Mouse (Mus musculus) intestine, postnatal 0 days (tissue): ENCODE data around the gene Traf3ip1. TPM values are rescaled to one million over a fixed set of nuclear protein-coding genes. Genes with fewer than 3 reads are reported as not detected.

Experiments
- ATAC-seq: fragments of 200-750 bp; cut with Nextera tagmentation; 2 replicates; pipeline ENCODE4 v1.8.0; 2017; ENCODE audit warnings: mild to moderate bottlenecking, moderate TSS enrichment, moderate library complexity
- H3K27ac ChIP-seq: fragments of 300-500 bp; sonication (generic); 2 replicates; pipeline ENCODE4 v1.5.1; 2014; ENCODE audit warnings: mild to moderate bottlenecking, low read depth, low read length, moderate library complexity
- H3K27me3 ChIP-seq: fragments of 300-500 bp; sonication (generic); replicated peaks from 2 replicates; pipeline ENCODE4 v1.6.1; 2014; ENCODE audit warnings: low read length, mixed read lengths; ENCODE audit not compliant: control insufficient read depth, insufficient read depth
- H3K36me3 ChIP-seq: fragments of 300-500 bp; sonication (generic); 2 replicates; pipeline ENCODE4 v1.6.1; 2014; ENCODE audit warnings: mild to moderate bottlenecking, moderate library complexity; ENCODE audit not compliant: control insufficient read depth, insufficient read depth
- H3K4me1 ChIP-seq: fragments of 300-500 bp; sonication (generic); replicated peaks from 2 replicates; pipeline ENCODE4 v1.6.1; 2014; ENCODE audit warnings: antibody characterized with exemption, low read length, mixed read lengths; ENCODE audit not compliant: control insufficient read depth, insufficient read depth
- H3K4me2 ChIP-seq: fragments of 300-500 bp; sonication (generic); replicated peaks from 2 replicates; pipeline ENCODE4 v1.6.1; 2014; ENCODE audit warnings: low read depth, mild to moderate bottlenecking, moderate library complexity
- H3K4me3 ChIP-seq: fragments of 300-500 bp; sonication (generic); 2 replicates; pipeline ENCODE4 v1.5.1; 2014; ENCODE audit warnings: low read depth, low read length
- H3K9ac ChIP-seq: fragments of 300-500 bp; sonication (generic); 2 replicates; pipeline ENCODE4 v1.6.1; 2014; ENCODE audit warnings: mild to moderate bottlenecking, low read depth, low read length
- H3K9me3 ChIP-seq: fragments of 300-500 bp; sonication (generic); 2 replicates; pipeline ENCODE4 v1.6.1; 2016; ENCODE audit warnings: mixed run types; ENCODE audit not compliant: control insufficient read depth
- CTCF ChIP-seq: sonication (generic); IDR thresholded peaks from 2 replicates; pipeline ENCODE4 v1.5.1; 2016; ENCODE audit warnings: low read depth, mild to moderate bottlenecking, control low read depth, antibody characterized with exemption, moderate library complexity
- WGBS: fragments of 180-500 bp; shearing (Covaris S2); extraction: QIAGEN DNeasy Blood & Tissue Kit; methylation state at CpG from one replicate; pipeline ENCODE4 v1.1.7; 2014; 5-methylcytosine and 5-hydroxymethylcytosine counted together
- polyA plus RNA-seq: library from polyadenylated mRNA; unstranded; fragments of >200 nt; fragmentation: Nextera tagmentation; extraction: Ambion mirVana; gene quantifications from 2 replicates; pipeline ENCODE4 v1.2.1, GENCODE M21; 2015

Gene Traf3ip1
- polyA plus RNA-seq = 3.3 and 3.7 TPM in 2 replicates

DNA sequence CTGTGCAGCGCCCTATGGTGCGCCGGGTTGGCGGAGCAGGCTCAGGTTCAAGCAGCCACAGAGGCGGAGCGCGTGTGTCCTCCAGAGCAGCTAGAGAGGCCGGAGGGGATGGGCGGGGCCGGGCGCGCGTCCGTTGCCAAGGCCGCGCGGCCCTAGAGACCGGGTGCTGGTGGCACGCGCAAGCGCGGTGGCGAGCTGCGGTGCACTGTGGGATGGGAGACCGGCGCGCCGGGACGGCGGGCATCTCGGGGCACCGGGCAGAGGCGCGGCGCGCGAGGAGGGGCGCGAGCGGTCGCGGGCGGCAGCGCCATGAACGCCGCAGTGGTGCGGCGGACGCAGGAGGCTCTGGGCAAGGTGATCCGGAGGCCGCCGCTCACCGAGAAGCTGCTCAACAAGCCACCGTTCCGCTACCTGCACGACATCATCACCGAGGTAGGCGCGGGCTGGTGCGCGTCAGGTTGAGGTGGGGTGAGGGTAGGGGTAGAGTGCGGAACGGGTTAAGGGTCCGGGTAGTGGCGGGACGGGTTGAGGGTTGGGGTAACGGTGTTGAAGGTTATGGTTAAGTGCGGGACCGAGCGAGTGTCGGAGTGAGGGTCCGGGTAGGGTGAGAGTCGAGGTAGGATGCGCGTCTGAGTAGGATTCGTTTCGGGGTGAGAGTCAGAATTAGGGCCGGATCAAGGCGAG is at the start of gene Traf3ip1:
Traf3ip1 (plus strand) TSS at position 191 of the 684 bp plus-strand sequence.
- under 1% methylated on average over 72 of the region's 79 CpGs for WGBS
- 0 out of 2 replicates have a peak, but pooled peaks cover 3% of the 10 kb centered on the region for H3K36me3 ChIP-seq
- H3K9me3 ChIP-seq = no peaks in the 10 kb centered on the region
- no peaks in the 10 kb centered on the region for H3K27me3 ChIP-seq
- peak within 1 kb of the TSS; percentile 52 for H3K9ac ChIP-seq
- H3K27ac ChIP-seq = no peak within 1 kb of the TSS; the same call in 1 of the 2 replicates
- no peak for TF ChIP-seq CTCF
- H3K4me2 ChIP-seq = peak within 1 kb of the TSS; percentile 81
- no peaks in the 10 kb centered on the region for H3K4me1 ChIP-seq
- ATAC-seq = peak; percentile 98
- peak within 1 kb of the TSS; percentile 73 for H3K4me3 ChIP-seq

DNA sequence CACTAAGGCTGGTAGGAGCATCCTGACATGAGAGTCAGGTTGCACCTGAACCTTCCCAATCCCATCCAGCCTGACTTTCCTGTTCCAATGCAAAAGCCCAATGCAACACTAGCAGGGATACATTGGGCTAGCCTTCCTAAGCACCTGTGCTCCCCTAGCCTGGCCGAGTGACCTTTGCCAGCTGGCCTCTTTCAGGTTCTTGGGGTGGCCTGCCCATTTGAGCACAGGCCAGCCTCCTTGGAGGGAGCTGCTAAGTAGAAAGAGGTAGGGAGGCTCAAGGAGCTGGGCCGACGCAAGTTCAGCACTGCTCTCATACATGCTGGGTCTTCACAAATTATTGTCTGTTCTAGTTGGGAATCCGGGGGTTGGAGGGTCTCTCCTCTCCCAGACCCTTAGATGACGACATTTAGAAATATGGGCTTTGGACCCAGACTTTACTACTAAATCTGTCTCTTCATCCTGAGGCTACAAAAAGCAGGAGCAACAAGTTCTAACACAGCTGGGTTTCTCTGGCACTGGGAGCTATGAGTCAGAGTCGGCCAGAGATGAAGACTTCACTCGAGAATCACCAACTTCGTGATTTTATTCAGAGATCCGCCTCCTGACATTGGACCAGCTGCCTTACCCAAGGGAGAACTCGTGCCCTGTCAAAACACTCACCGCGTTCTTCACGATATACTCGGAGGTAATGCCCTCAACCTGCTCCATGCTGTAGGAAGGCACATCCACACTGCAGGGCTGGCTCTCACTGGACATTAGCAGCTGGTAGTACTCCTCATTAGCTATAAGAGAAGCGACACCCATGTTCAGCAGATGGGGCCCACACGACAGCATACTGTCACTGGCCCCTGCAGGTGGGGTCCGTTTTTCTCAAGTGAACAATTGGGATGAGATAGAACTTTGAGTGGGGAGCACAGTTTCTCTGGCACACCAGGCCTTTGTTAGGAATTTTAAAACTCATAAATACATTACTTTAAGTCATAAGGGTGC is 49.3 kb upstream of the Traf3ip1 start:
- TF ChIP-seq CTCF = no peak
- no peak overlapping the region for H3K9ac ChIP-seq
- peak overlapping the region; percentile 43; the same call in 1 of the 2 replicates for H3K27ac ChIP-seq
- peaks cover 3% of the 10 kb centered on the region; the same call in 1 of the 2 replicates for H3K9me3 ChIP-seq
- no peak overlapping the region for H3K4me3 ChIP-seq
- ATAC-seq = no peak
- 91% methylated on average over 17 of the region's 17 CpGs for WGBS
- H3K4me2 ChIP-seq = no peak overlapping the region
- H3K27me3 ChIP-seq = no peaks in the 10 kb centered on the region
- peaks cover 6% of the 10 kb centered on the region; the same call in 1 of the 2 replicates for H3K4me1 ChIP-seq
- peaks cover 81% of the 10 kb centered on the region for H3K36me3 ChIP-seq

DNA sequence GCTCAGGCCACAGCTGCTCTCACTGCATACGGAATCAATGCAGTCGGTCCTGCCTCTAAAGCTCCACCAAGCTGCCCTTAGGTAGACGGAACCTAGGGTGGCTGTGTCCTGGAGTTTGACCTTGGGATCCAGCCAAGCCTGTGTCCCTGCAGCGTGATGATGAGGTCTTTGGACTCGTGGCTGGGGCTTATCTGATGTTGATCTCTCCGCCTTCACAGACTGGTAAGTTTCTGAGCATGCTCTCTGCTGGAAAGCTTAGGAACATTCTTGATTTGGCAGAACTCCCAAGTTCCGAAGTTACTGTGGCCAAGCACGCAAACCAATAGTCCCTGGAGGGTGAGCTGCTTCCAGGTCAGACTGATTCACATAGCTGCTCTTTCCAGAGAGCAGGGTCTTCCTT is 48.4 kb upstream of the Traf3ip1 start:
- peak; percentile 31; the same call in 1 of the 2 replicates for ATAC-seq
- 0 out of 2 replicates have a peak, but pooled peaks have one; percentile 22 for TF ChIP-seq CTCF
- Histone ChIP-seq H3K9me3 (peaks cover 3% of the 10 kb centered on the region; the same call in 1 of the 2 replicates), H3K4me2 (no peak overlapping the region), H3K27ac (peak overlapping the region; percentile 43; the same call in 1 of the 2 replicates), H3K36me3 (peaks cover 77% of the 10 kb centered on the region), H3K9ac (no peak overlapping the region), H3K27me3 (no peaks in the 10 kb centered on the region), H3K4me3 (no peak overlapping the region), H3K4me1 (peaks cover 6% of the 10 kb centered on the region)
- 26% methylated on average over 8 of the region's 8 CpGs for WGBS

- no peak overlapping the region for H3K4me2 ChIP-seq
- H3K27me3 ChIP-seq = no peaks in the 10 kb centered on the region
- H3K4me3 ChIP-seq = no peak overlapping the region
- H3K9ac ChIP-seq = no peak overlapping the region
- 88% methylated on average over 4 of the region's 4 CpGs for WGBS
- no peak for TF ChIP-seq CTCF
- ATAC-seq = no peak
- H3K4me1 ChIP-seq = peaks cover 9% of the 10 kb centered on the region
- H3K27ac ChIP-seq = peak overlapping the region; percentile 43; the same call in 1 of the 2 replicates
- H3K9me3 ChIP-seq = peaks cover 3% of the 10 kb centered on the region; the same call in 1 of the 2 replicates
- peaks cover 73% of the 10 kb centered on the region for H3K36me3 ChIP-seq
Observed at GRCm38 (mm10) chr1:91446511-91446910, 47.9 kb upstream of the Traf3ip1 start.

DNA sequence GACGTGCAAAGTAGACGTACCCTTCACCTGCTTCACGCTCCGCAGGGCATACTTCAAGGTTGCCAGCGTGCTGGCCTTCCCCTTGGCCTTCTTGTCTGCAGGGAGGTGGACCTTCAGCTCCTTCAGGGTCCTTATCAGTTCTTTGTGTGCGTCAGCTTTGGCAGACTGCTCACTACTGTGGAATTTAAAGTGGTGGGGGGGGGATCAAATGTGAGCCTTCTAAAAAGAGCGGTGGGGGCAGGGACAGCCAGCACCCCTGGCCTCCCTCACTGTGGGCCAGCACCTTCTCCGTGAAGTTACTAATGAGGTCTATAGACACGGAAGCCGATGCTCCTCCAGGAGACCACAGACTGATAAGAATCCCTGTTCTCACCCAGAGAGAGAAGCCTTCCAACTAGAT is 45.8 kb upstream of the Traf3ip1 start:
- Histone ChIP-seq H3K36me3 (peaks cover 56% of the 10 kb centered on the region), H3K9ac (no peak overlapping the region), H3K4me1 (peaks cover 9% of the 10 kb centered on the region), H3K4me2 (no peak overlapping the region), H3K9me3 (peaks cover 3% of the 10 kb centered on the region; the same call in 1 of the 2 replicates), H3K4me3 (no peak overlapping the region), H3K27ac (peak overlapping the region; percentile 21), H3K27me3 (no peaks in the 10 kb centered on the region)
- no peak for TF ChIP-seq CTCF
- ATAC-seq = no peak; the same call in 1 of the 2 replicates
- WGBS = 74% methylated on average over 10 of the region's 10 CpGs
